Mouse (Mus musculus): ENCODE data around the gene Smim14.

The Smim14 gene

GRCm38 (mm10) chr5:65457846-65458245, 79.1 kb downstream of the Smim14 start:
- no peak for DNase-seq

DNA sequence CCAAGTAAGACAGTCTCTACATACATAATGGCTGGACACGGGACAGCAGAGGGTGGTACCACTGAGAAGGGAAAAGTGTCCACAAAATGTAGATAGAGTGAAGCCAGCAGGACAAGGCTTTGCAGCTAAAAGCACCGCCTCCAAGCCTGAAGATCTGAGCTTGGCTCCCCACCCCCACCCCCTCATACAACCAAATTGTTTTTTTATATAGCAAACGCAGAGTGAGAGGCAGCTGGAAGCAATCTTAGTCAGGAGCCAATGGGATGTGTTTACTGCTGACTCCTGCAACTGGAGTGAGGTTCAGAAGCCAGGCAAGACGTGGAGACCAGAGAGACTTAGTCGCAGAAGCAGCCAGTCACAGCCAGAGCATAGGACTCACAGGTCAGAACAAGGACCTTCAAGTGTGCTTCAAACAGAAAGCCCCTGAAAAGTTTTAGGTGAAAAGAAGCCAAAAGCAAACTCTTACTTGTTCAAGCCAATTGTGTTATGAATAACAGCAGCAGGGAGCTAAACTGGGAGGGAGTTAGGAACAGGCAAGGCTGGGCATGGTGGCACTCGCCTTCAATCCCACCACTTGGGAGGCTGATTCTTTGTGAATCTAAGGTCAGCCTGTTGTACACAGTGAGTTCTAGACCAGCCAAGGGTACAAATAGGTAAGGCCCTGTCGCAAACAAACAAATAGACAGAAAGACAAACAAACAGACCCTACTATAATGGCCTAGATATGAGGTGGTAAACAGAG, 79.7 kb downstream of the Smim14 start:
- no peak for DNase-seq

GRCm38 (mm10) chr5:65454771-65455170, 82.2 kb downstream of the Smim14 start:
- DNase-seq, result no peak

DNA sequence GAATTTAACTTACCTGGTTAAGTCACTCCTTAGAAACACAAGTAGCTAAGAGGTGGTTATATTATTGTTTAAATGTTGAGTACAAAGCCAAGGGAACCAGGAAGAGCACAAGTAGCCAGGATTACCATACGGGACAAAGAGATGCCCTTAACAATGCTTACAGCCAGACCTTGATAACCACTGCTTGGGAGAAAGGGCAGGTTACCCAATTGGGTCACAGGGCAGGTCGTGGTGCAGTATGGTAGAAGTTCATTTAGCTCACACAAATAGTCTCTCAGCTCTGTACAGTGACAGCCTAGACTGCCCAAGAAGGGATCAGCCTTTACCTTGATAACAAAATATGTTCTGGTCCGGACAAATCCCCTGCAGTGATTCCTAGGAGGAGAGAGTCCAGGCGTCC, 88.0 kb downstream of the Smim14 start:
- DNase-seq, result no peak

DNA sequence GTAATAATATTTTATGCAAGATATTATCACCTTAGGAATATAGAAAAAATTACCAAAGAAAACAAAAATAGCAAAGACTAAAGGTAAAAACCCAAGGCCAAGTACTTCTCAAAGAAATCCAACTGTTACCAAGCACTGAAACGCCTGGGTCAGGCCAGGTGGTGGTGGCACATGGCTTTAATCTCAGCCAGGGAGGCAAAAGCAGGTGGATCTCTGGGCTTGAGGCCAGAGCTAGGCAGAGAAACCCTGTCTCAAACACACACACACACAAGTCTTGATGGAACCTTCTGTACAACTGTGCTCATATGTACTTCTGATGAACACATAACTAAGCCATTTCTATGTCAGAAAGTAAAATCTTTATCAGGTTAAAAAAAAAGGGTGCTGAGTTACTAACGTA, 89.2 kb downstream of the Smim14 start:
- peak; percentile 81 to 84 for DNase-seq

- no peak for DNase-seq
These were observed 90.2 kb downstream of the Smim14 start for GRCm38 (mm10) chr5:65446756-65447155.

DNA sequence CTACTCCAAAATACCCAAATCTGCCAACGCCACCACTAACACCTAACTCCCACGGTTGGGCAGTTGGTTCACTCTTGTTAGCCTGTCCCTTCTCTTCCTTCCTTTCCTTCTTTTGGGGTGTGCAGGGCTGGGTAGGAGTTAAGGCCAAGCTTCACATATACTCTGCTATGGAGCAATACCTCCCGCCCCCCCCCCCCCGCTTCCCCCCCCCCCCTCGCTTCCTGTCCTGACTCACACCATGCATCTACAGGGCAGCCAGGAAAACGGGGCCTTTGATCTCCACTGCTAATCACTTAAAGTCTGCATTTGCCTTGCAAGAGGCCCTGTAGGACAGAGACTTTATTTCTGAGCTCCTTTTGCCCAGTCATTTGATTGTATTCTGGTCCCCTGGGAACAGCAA, 92.0 kb downstream of the Smim14 start:
- no peak for DNase-seq

DNA sequence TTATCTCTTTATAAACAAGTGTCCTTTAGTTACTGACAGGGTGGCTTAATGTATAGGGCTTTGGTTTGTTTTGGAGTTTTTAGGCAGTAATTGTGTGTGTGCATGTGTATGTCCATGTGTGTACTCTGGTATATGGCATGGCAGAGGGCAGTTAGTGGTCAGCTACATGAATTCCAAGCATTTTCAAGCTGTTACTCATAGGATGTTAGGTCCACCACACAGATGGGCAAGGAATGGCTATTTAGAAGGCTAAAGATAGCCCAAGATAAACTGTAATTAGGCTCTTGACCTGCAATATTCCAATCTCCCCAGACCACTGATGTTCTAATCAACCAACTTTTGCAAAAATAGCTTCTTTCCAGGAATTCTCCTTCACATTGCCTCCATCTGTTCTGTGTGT, 98.9 kb downstream of the Smim14 start:
- no peak for DNase-seq

- DNase-seq, result peak; percentile 97 to 98
These were observed 101.0 kb downstream of the Smim14 start, which contains the start of gene Ugdh for GRCm38 (mm10) chr5:65435806-65436561. Gene Ugdh, minus strand, starts transcription at chr5:65435949.

GRCm38 (mm10) chr5:65435363-65435805, 101.6 kb downstream of the Smim14 start:
- no peak for DNase-seq

- DNase-seq, result peak; percentile 16 to 43
These were observed 102.3 kb downstream of the Smim14 start for GRCm38 (mm10) chr5:65434471-65435362.

DNA sequence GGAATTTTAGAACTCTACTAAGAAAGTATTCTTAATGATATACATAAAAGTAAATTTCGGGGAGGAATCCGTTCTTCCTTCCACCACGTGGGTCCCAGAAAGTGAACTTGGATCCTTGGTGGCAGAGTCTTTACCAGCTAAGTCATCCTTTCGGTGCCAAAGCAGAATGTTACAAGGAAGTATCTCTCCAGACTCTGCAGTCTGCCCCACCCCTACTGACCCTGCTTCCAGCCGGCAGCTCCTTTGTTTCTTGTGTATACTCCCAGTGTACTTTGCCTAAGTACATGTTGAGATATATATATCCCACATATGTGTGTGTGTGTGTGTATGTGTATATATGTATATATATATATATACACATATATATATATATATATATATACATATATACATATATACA, 107.5 kb downstream of the Smim14 start:
- no peak for DNase-seq

DNA sequence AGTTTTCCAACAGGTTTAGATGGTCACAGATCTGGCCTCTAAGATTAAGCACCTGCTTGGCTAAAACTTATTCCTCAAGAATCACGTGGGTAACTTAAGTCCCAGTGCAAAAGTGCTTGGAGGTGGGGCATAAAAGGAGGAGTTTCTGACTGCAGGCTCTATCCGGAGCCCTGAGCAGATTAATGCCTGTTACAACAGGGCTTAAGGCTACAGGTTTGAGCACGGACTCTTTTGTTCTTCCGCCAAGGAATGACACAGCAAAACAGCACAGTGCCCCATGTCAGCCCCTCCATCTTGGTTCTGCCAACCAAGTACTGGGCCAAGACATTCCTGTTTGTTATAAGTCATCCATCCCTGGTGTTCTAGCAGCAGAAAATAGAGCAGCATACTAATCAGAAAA, 108.7 kb downstream of the Smim14 start:
- no peak for DNase-seq

GRCm38 (mm10) chr5:65425251-65425650, 111.7 kb downstream of the Smim14 start:
- no peak for DNase-seq

GRCm38 (mm10) chr5:65424215-65424614, 112.8 kb downstream of the Smim14 start:
- no peak for DNase-seq

DNA sequence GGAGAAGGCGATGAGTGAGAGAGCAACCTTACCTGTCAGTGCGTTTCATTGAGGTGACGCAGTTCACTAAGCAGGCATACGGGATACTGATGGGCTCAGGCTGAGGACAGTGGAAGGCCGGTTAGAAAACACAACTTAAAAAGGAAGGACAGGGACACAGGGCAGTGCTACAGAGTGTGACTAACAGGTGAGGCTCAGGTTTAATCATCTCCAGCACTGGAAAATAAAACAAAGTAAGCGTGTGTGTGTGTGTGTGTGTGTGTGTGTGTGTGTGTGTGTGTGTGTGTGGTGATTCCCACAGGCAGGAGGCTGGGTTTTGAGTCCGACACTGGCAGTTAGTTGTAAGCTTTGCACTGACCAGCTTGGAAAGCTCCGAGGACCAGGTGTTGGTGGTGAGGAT, 114.2 kb downstream of the Smim14 start:
- no peak for DNase-seq

DNA sequence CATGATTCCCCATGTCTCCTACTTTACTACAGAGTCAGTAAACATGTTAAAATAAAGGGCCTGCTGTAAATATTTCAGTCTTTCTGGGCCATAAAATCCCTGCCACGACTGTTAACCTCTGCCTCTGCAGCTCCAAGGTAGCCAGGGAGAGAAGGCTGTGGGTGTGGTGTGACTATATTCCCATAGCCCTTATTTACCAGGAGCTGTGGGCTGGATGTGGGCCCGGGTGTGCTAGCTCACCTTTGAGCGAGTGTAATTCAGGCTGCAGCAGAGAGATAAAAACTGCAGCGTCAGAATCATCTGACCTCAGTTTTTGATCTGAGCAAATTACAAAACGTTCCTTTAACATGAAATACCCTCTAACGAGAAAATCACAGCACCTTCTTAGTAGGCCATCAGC, 116.2 kb downstream of the Smim14 start:
- DNase-seq, result no peak

DNA sequence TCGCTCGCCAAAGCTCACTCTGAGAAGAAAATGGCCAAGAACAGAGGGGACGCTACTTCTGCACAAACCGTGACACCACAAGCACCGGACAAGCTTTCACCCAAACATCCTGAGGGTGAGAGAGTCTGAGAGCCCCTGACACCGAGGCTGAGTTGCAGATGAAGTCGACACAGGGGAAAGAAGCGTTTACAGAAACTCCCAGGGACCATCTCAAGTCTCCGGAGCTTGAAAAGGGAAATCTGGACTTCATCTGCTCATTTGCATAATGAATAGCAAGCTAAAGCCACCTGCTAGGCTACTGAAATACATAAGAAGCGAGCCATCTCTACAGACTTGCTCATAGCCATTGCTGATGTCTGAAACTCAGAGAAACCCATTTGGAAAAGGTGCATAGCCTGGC, 117.8 kb downstream of the Smim14 start:
- DNase-seq, result no peak

GRCm38 (mm10) chr5:65415653-65416458, 121.1 kb downstream of the Smim14 start:
- peak; percentile 23 to 33 for DNase-seq

GRCm38 (mm10) chr5:65407989-65408388, 129.0 kb downstream of the Smim14 start:
- no peak for DNase-seq

GRCm38 (mm10) chr5:65401251-65401994, 135.6 kb downstream of the Smim14 start:
- peak; percentile 87 to 89 for DNase-seq
